Mouse (Mus musculus) testis, adult 10 weeks (tissue): ENCODE results near the gene Comt. TPM values are rescaled to one million over a fixed set of nuclear protein-coding genes. Genes with fewer than 3 reads are reported as not detected.

Experiments used
- polyA plus RNA-seq: library from polyadenylated mRNA; stranded (reverse); fragments of 350-450 nt; fragmentation: Illumina TruSeq; extraction: RNeasy Lipid Tissue Mini Kit (QIAGEN cat#74804); gene quantifications from one replicate; pipeline ENCODE4 v1.2.3, GENCODE M21; 2014; ENCODE audit warnings: low read depth, low replicate concordance

The Comt gene
- polyA plus RNA-seq: 2.1 TPM

DNA sequence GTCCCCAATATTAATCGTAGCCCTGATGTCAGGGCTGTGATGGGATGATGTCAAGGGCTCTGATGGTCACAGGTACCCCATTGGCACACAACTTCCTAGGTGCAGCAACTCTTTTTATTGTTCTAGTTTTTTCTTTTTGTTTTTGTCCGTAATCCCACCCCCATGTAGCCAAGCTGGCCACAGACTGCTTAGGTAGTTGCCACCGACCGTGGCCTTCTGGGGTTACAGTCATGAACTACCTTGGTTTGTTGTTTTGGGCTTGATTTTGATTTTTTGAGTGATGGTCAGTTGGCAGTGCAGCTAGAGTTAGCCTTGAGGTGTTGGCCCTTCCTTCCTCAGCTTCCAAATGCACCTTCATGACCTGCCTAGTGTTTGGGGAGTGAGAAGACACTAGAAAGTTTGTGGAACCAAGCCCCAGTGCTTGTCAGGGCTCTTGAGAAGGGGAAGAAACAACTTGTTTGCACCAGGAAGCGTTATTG is at the start of gene Comt:
TSS of gene Comt (minus strand) at position 51 of the 479 bp plus-strand sequence.

DNA sequence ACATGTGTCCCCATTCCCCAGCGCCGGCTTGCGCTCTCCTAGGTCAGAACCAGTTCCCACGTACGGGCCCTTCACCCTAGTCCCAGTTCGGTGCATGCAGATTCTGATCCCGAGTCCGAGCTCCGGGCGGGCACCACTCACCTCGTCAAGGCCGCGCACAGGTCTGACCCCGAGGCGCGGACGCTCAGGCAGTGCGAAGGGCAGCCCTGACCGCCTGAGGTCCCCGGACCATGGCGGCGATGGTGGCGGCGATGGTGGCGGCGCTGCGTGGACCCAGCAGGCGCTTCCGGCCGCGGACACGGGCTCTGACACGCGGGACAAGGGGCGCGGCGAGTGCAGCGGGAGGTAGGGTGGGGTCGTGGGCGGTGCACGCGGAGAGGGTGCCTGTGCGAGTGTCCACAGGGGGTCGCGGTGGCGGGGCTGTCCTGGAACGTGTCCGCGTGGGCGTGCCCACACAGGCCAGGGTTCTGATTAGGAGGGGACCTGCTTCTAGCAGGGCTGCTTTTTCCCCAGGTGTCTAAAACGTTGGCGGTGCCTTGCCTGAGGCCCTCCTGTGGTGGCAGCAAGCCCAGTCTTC is 349 bp downstream of the Comt start, which contains the start of gene Txnrd2:
TSS of gene Txnrd2 (plus strand) at position 170 of the 577 bp plus-strand sequence.

Other genes with a start within 250 kb of the Comt start
- gene Ccdc188, start 209.0 kb downstream of the Comt start, polyA plus RNA-seq: 1.6 TPM
- gene Zdhhc8, start 191.7 kb downstream of the Comt start, polyA plus RNA-seq: not detected
- gene Trmt2a, start 178.2 kb downstream of the Comt start, polyA plus RNA-seq: 20.0 TPM
- 116 TPM for gene Ranbp1, start 178.1 kb downstream of the Comt start, polyA plus RNA-seq
- not detected for gene Gm49776, start 168.5 kb downstream of the Comt start, polyA plus RNA-seq
- gene Dgcr8, start 137.6 kb downstream of the Comt start, polyA plus RNA-seq: 27.5 TPM
- gene Tango2, start 78.7 kb downstream of the Comt start, polyA plus RNA-seq: 3.0 TPM
- 0.08 TPM for gene Arvcf, start 78.7 kb downstream of the Comt start, polyA plus RNA-seq
- 0.42 TPM for gene Txnrd2, start 468 bp downstream of the Comt start, polyA plus RNA-seq
- 15.6 TPM for gene Gnb1l, start 71.9 kb upstream of the Comt start, polyA plus RNA-seq
- gene Rtl10, start 72.0 kb upstream of the Comt start, polyA plus RNA-seq: not detected
- 1.8 TPM for gene Tbx1, start 163.8 kb upstream of the Comt start, polyA plus RNA-seq
- 1.3 TPM for gene Gp1bb, start 195.6 kb upstream of the Comt start, polyA plus RNA-seq
- 1.8 TPM for gene Gm49601, start 199.6 kb upstream of the Comt start, polyA plus RNA-seq
- gene Sept5, start 203.1 kb upstream of the Comt start, polyA plus RNA-seq: 3.5 TPM